Mouse (Mus musculus) myocyte (in vitro differentiated cells): ENCODE results near the gene Cyp2f2. TPM values are rescaled to one million over a fixed set of nuclear protein-coding genes. Genes with fewer than 3 reads are reported as not detected.

Experiments
- H3K27me3 ChIP-seq: one replicate; pipeline ENCODE4 v1.6.1; 2011; ENCODE audit not compliant: control insufficient read depth, insufficient read depth, insufficient read length
- H3K36me3 ChIP-seq: one replicate; pipeline ENCODE4 v1.6.1; 2011; ENCODE audit not compliant: control insufficient read depth, insufficient read depth
- H3K4me2 ChIP-seq: one replicate; pipeline ENCODE4 v1.6.1; 2011; ENCODE audit warnings: low read depth, control low read depth
- H3K4me3 ChIP-seq: one replicate; pipeline ENCODE4 v1.5.1; 2011; ENCODE audit warnings: mild to moderate bottlenecking, control low read depth, moderate library complexity
- H3K79me2 ChIP-seq: one replicate; pipeline ENCODE4 v1.6.1; 2011; ENCODE audit not compliant: control insufficient read depth, insufficient read depth
- H3ac ChIP-seq: one replicate; pipeline ENCODE4 v1.6.1; 2011; ENCODE audit not compliant: control insufficient read depth, insufficient read length
- CEBPB ChIP-seq: IDR thresholded peaks from 2 replicates; pipeline ENCODE4 v1.6.1; 2011; ENCODE audit warnings: mild to moderate bottlenecking, moderate library complexity; ENCODE audit not compliant: poor library complexity, insufficient read depth, severe bottlenecking
- E2F4 ChIP-seq: IDR thresholded peaks from one replicate; pipeline ENCODE4 v1.6.1; 2011; ENCODE audit warnings: mild to moderate bottlenecking, control low read depth, moderate library complexity; ENCODE audit not compliant: insufficient read depth
- MAX ChIP-seq: IDR thresholded peaks from one replicate; pipeline ENCODE4 v1.6.1; 2011; ENCODE audit warnings: low read depth, mild to moderate bottlenecking, control low read depth
- MYOD1 ChIP-seq, 3 experiments: IDR thresholded peaks; one replicate each; pipeline ENCODE4 v1.6.1; 2011; ENCODE audit warnings: control low read depth in 2 of 3, low read depth in 2 of 3, mild to moderate bottlenecking in 2 of 3, moderate library complexity in 1 of 3; ENCODE audit not compliant: insufficient read length in 2 of 3, control insufficient read depth in 1 of 3
- MYOG ChIP-seq, 3 experiments: IDR thresholded peaks; one replicate each; pipeline ENCODE4 v1.6.1; 2011; ENCODE audit warnings: control low read depth in 2 of 3, low read depth in 2 of 3, mild to moderate bottlenecking in 2 of 3; ENCODE audit not compliant: insufficient read length in 2 of 3, control insufficient read depth in 1 of 3, insufficient read depth in 1 of 3
- POLR2A ChIP-seq: IDR thresholded peaks from one replicate; pipeline ENCODE4 v1.6.1; 2011; ENCODE audit warnings: low read depth, mild to moderate bottlenecking, control low read depth, moderate library complexity; ENCODE audit not compliant: insufficient read length
- POLR2AphosphoS2 ChIP-seq: IDR thresholded peaks from one replicate; pipeline ENCODE4 v1.6.1; 2011; ENCODE audit warnings: low read depth, control low read depth; ENCODE audit not compliant: insufficient read length
- REST ChIP-seq: IDR thresholded peaks from one replicate; pipeline ENCODE4 v1.6.1; 2011; ENCODE audit warnings: mild to moderate bottlenecking, control low read depth, moderate library complexity; ENCODE audit not compliant: insufficient read depth, insufficient read length
- SRF ChIP-seq: IDR thresholded peaks from one replicate; pipeline ENCODE4 v1.6.1; 2011; ENCODE audit warnings: low read depth; ENCODE audit not compliant: control insufficient read depth, insufficient read length
- TCF12 ChIP-seq: IDR thresholded peaks from one replicate; pipeline ENCODE4 v1.6.1; 2011; ENCODE audit warnings: mild to moderate bottlenecking, control low read depth; ENCODE audit not compliant: poor library complexity, insufficient read depth, severe bottlenecking
- TCF3 ChIP-seq: IDR thresholded peaks from one replicate; pipeline ENCODE4 v1.6.1; 2011; ENCODE audit warnings: low read depth, control low read depth; ENCODE audit not compliant: insufficient read length
- USF1 ChIP-seq: IDR thresholded peaks from one replicate; pipeline ENCODE4 v1.6.1; 2011; ENCODE audit warnings: low read depth, mild to moderate bottlenecking, control low read depth, moderate library complexity
- polyA plus RNA-seq: library from polyadenylated mRNA; unstranded; fragments of >200 nt; fragmentation: generic; extraction: Trizol; gene quantifications from one replicate; pipeline ENCODE4 v1.2.1, GENCODE M21; 2012; ENCODE audit warnings: missing spikeins

The Cyp2f2 gene
- polyA plus RNA-seq, 1 experiment, result 0.06 TPM

GRCm38 (mm10) chr7:27132588-27132987, 12.9 kb downstream of the Cyp2f2 start:
- TF ChIP-seq POLR2AphosphoS2 (no peak), SRF (no peak)
- H3K4me2 ChIP-seq, result no peak overlapping the region
- no peaks in the 10 kb centered on the region for H3K27me3 ChIP-seq
- no peaks in the 10 kb centered on the region for H3K79me2 ChIP-seq
- no peaks in the 10 kb centered on the region for H3K36me3 ChIP-seq
- H3K4me3 ChIP-seq, result no peak overlapping the region
- no peak overlapping the region for H3ac ChIP-seq

GRCm38 (mm10) chr7:27133156-27133555, 13.4 kb downstream of the Cyp2f2 start:
- TF ChIP-seq CEBPB, result no peak
- TF ChIP-seq POLR2AphosphoS2, result no peak
- no peak for TF ChIP-seq REST
- no peak for TF ChIP-seq TCF12
- no peak for TF ChIP-seq E2F4
- no peak for TF ChIP-seq POLR2A
- no peak for TF ChIP-seq MAX
- TF ChIP-seq MYOD1 (IDR thresholded peaks at IDR 0.05; ENCODE audit: control insufficient read depth in 1 of 3, insufficient read length in 2 of 3, low read depth in 2 of 3), result no peak
- Histone ChIP-seq H3K79me2 (no peaks in the 10 kb centered on the region), H3ac (no peak overlapping the region), H3K4me2 (no peak overlapping the region), H3K4me3 (no peak overlapping the region), H3K27me3 (no peaks in the 10 kb centered on the region), H3K36me3 (no peaks in the 10 kb centered on the region)

GRCm38 (mm10) chr7:27133757-27134156, 14.0 kb downstream of the Cyp2f2 start:
- H3K4me3 ChIP-seq, result no peak overlapping the region
- no peak overlapping the region for H3K4me2 ChIP-seq
- H3K27me3 ChIP-seq, result no peaks in the 10 kb centered on the region
- H3K79me2 ChIP-seq, result no peaks in the 10 kb centered on the region
- no peaks in the 10 kb centered on the region for H3K36me3 ChIP-seq
- no peak overlapping the region for H3ac ChIP-seq
- TF ChIP-seq CEBPB, result no peak
- no peak for TF ChIP-seq POLR2AphosphoS2
- TF ChIP-seq E2F4, result no peak
- TF ChIP-seq MAX, result no peak
- TF ChIP-seq POLR2A, result no peak
- TF ChIP-seq TCF3, result no peak
- no peak for TF ChIP-seq TCF12
- TF ChIP-seq MYOG (IDR thresholded peaks at IDR 0.05; ENCODE audit: control insufficient read depth in 1 of 3, insufficient read depth in 1 of 3, insufficient read length in 2 of 3, low read depth in 2 of 3), result no peak
- TF ChIP-seq SRF, result no peak
- no peak for TF ChIP-seq REST
- TF ChIP-seq MYOD1 (IDR thresholded peaks at IDR 0.05; ENCODE audit: control insufficient read depth in 1 of 3, insufficient read length in 2 of 3, low read depth in 2 of 3), result no peak
- TF ChIP-seq USF1, result no peak

- TF ChIP-seq TCF3 (no peak), POLR2A (no peak), USF1 (no peak), TCF12 (no peak), POLR2AphosphoS2 (no peak), MAX (no peak)
- H3K79me2 ChIP-seq, result no peaks in the 10 kb centered on the region
- no peak overlapping the region for H3K4me3 ChIP-seq
These were observed 16.8 kb downstream of the Cyp2f2 start for GRCm38 (mm10) chr7:27136410-27136996.

GRCm38 (mm10) chr7:27153205-27153764, 33.6 kb downstream of the Cyp2f2 start, which contains the start of gene Cyp2t4:
Gene Cyp2t4 (plus strand): TSS chr7:27153714.
- TF ChIP-seq E2F4 (no peak), TCF3 (no peak), POLR2A (no peak), POLR2AphosphoS2 (no peak), MYOD1 (IDR thresholded peaks at IDR 0.05; ENCODE audit: control insufficient read depth in 1 of 3, insufficient read length in 2 of 3, low read depth in 2 of 3) (no peak), MAX (no peak), REST (no peak), MYOG (IDR thresholded peaks at IDR 0.05; ENCODE audit: control insufficient read depth in 1 of 3, insufficient read depth in 1 of 3, insufficient read length in 2 of 3, low read depth in 2 of 3) (no peak), USF1 (no peak)
- no peaks in the 10 kb centered on the region for H3K27me3 ChIP-seq
- H3K4me2 ChIP-seq, result no peak within 1 kb of the TSS
- H3K4me3 ChIP-seq, result no peak within 1 kb of the TSS
- no peak within 1 kb of the TSS for H3ac ChIP-seq
- H3K79me2 ChIP-seq, result no peaks in the 10 kb centered on the region
- H3K36me3 ChIP-seq, result no peaks in the 10 kb centered on the region

More at GRCm38 (mm10) chr7:27136410-27136996, 16.8 kb downstream of the Cyp2f2 start:
- H3ac ChIP-seq, result no peak overlapping the region
- no peaks in the 10 kb centered on the region for H3K36me3 ChIP-seq
- H3K27me3 ChIP-seq, result peaks cover under 1% of the 10 kb centered on the region
- H3K4me2 ChIP-seq, result no peak overlapping the region
